Mouse (Mus musculus) thymus, adult 18-20 months (tissue): ENCODE measurements around the gene Gm17657.
"Not testable (repeated sequence)": the region's sequence is repeated elsewhere in the genome, so short reads cannot be mapped to it uniquely, and the experiment has no call there.

Experiments used
- DNase-seq, 2 experiments: peaks; one replicate each; pipeline ENCODE4 v3.0.0; 2022; ENCODE audit warnings: mixed read lengths in 2 of 2

The Gm17657 gene

DNA sequence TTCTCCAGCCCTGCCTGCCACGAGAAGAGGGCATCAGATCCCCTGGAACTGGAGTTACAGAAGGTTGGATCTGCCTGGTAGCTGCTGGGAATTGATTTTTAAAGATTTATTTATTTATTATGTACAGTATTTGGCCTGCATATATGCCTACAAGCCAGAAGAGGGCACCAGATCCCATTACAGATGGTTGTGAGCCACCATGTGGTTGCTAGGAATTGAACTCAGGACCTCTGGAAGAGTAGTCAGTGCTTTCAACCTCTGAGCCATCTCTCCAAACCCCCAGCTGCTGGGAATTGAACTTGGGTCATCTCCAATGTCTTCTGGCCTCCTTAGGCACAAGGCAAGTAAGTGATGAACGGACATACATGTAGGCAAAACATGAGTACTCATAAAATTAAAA lies 5.4 kb downstream of the Gm17657 start:
- DNase-seq, result no peak

GRCm38 (mm10) chr17:29542831-29543690 lies 6.4 kb downstream of the Gm17657 start:
- DNase-seq, result no peak

DNA sequence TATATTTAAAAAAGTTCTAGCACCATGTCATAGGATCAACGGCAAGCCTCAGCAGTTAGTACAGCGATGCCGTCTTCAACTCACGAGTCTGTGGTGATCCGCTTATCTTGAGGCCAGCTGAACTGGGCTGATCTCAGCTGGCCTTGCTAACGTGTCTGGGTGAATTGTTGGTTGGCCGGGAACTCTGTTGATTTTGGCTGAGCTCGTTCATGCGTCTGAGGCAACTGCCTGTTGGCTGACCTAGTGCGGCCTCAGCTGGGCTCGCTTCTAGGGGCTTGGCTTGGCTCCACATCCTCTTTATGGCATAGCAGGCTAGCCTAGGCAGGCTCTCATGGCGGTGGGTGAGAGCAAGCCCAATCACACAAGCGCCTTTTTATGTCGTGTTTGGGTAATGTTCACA lies 8.0 kb downstream of the Gm17657 start:
- DNase-seq, result no peak

DNA sequence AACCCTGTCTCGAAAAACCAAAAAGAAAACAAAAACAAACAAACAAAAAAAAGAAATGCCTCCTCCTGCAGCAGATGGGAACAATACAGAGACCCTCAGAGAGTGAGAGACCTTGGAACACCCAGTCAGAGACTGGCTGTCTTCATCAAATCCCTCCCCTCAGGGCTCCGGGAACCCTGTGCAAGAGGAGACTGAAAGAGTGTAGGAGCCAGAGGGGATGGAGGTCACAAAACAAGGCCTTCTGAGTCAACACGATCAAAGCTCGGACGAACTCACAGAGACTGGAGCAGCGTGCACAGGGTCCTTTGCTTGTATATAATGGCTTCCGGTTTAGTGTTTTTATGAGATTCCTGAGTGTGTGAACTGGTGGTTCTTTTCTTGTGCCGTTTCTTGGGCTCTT lies 9.0 kb downstream of the Gm17657 start:
- DNase-seq, result no peak

DNA sequence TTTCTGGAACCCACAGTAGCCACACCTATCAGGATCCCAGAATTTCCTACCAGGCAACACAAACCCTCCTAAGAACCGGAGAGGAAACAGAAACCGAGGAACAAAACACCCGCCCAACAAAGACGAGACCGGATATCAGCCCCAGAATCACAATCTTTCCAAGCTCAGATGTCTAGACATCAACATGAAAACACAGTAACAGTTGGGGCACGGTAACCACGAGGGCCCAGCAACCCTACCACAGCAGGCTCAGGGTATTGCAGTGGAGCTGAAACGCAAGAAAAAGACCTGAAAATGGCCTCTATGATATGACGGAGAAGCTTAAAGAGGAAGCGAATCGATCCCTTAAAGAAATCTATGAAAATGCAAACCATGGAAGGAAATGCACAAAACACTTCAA lies 15.6 kb downstream of the Gm17657 start:
- no peak for DNase-seq

DNA sequence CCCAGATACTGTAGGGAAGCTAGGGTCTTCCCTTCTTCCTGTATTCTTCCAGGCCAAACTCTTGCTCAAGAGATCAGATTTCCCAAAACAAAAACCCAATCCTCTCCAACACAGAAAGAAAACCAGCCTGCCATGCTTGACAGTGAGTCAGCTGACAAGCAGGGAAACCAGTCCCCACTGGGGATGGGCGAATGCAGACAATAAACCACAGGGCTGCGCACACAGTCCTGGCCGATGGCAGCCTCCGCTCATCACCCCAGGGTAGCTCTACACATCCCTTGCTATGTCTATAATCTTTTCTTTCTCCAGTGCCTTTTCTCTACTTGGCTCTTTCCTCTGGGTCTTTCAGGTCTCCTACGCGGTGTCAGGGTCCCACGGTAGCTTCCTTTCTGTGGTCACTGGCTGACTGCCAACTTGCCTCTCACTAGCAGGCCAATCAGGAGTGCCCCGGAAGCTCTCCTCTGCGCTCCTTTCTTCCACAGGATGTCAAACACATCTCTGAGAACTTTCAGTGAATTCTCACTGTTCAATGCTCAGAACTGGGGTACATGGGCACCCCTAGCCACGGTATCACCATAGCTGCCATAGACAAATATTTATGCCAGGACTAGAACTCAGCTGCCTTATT lies 17.6 kb downstream of the Gm17657 start:
- peak; percentile 67 to 79 for DNase-seq

GRCm38 (mm10) chr17:29531278-29531677 lies 18.2 kb downstream of the Gm17657 start:
- no peak for DNase-seq

GRCm38 (mm10) chr17:29530508-29530907 lies 18.9 kb downstream of the Gm17657 start:
- DNase-seq, result no peak

DNA sequence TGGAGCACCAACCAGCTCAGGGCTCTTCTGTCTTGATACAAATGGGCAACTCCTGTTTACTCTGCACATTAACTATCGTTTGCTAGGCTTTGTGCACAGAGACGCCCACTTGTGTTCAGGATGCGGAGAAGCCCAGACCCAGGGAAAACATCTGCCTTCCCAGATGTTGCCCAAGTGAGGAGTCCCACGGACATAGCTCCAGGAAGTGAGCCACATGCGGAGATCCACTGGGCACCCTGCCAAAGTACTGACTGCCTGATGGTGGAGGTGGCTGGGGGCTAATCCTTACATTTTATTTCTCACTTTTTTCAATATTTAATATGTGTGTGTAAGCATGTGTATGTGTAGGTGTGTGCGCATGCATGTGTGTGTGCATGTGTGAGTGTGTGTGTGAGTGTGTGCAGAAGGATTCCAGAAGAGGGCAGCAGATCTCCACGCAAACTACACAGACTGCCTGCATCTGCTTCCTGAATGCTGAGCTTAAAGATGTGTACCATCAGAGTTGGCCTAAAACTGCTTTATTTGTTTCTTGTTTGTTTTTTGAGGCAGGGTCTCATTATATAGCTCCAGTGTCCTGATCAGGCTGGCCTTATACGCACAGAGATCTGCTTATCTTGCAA lies 20.8 kb downstream of the Gm17657 start:
- no peak for DNase-seq

GRCm38 (mm10) chr17:29525613-29526012 lies 23.8 kb downstream of the Gm17657 start:
- DNase-seq, result no peak

GRCm38 (mm10) chr17:29519731-29520130 lies 29.7 kb downstream of the Gm17657 start:
- no peak for DNase-seq

DNA sequence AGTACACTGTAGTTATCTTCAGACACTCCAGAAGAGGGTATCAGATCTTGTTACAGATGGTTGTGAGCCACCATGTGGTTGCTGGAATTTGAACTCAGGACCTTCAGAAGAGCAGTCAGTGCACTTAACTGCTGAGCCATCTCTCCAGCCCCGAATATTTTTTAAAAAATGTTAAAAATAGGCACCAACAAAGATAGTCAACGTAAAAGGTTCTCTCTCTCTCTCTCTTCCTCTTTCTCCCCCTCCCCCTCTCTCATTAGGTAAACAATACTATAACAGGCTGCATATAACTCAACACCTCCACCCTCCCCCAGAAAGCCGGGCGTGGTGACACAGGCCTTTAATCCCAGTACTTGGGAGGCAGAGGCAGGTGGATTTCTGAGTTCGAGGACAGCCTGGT lies 30.8 kb downstream of the Gm17657 start:
- not testable (repeated sequence) for DNase-seq

- peak; percentile 39 to 53 for DNase-seq
Measured at GRCm38 (mm10) chr17:29514435-29514834, 35.0 kb downstream of the Gm17657 start.

GRCm38 (mm10) chr17:29513044-29513730 lies 36.3 kb downstream of the Gm17657 start:
- peak; percentile 49 to 59 for DNase-seq

GRCm38 (mm10) chr17:29510691-29511090 lies 38.7 kb downstream of the Gm17657 start:
- DNase-seq, result no peak

GRCm38 (mm10) chr17:29508927-29509608 lies 40.4 kb downstream of the Gm17657 start:
- no peak for DNase-seq

- DNase-seq, result no peak
Measured at GRCm38 (mm10) chr17:29503700-29504099, 45.7 kb downstream of the Gm17657 start.

DNA sequence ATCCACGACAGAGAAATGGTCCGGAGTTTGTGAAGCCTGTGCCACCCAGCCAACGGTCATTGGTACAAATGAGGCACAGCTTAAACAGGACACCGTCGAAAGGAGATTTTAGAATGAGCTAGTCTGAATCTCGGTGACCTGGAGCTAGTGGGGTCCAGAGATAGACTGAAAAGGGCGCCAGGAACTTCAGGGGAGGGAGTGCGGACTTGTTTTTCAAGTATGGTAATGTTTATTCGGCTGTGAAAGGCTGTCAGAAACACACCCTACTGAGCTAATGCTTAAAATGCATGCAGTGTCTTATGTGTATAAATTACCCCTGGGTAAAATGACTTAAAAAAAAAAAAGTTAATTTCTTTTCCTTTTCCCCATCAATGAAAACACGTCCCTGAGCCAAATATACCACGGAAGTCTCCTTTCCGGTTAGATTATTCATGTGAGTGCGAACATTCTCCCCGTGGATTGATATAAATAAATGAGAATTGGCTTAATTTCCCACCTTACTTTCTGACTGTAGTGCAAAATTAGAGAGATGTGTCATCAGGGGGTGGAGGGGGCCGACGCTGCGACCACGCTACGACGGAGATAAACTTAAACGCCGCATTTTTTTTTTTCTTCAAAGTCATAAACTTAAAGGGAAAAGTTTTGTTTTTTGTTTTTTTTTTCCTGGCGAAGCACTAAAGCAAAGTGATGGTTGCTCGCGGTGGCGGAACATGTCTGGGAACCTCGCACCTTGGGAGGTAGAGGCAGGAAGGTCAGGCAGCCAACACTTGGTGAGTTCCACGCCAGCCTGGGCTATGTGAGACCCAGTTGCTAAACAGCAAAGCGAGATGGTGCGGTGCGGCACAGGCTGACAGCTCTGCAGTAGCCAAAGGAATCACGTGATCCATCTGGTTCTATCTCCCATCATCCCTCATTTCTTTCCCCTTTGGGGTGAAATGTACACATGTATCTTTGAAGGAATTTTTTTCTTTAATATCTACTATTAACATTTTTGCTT lies 46.5 kb downstream of the Gm17657 start:
- DNase-seq, result no peak

DNA sequence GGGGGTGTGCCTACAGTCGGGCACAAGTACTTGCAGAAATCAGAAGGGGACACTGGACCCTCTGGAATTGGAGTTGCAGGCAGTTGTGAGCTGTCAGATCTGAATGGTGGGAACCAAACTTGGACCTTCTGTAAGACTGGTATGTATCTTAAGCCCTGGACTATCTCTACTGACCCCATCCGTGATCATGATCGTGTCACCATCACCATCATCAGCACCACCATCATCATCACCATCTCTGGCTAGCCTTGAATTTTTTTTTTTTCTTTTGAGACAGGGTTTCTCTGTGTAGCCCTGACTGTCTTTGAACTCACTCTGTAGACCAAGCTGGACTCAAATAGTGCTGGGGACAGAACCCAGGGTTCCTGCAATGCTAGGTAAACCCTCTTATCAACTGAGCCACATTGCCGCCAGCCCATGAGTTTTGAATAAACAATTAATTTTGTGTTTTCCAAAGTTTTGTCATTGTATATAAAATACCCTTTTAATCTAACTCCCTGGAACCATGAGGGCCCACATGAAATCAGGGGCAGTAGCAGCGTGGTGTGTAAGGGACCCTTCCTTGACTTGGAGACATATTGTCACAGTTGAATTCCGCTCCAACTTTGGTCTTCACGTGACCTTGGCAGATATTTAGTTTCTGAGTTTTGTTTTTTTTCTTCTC lies 47.3 kb downstream of the Gm17657 start:
- DNase-seq, result no peak

DNA sequence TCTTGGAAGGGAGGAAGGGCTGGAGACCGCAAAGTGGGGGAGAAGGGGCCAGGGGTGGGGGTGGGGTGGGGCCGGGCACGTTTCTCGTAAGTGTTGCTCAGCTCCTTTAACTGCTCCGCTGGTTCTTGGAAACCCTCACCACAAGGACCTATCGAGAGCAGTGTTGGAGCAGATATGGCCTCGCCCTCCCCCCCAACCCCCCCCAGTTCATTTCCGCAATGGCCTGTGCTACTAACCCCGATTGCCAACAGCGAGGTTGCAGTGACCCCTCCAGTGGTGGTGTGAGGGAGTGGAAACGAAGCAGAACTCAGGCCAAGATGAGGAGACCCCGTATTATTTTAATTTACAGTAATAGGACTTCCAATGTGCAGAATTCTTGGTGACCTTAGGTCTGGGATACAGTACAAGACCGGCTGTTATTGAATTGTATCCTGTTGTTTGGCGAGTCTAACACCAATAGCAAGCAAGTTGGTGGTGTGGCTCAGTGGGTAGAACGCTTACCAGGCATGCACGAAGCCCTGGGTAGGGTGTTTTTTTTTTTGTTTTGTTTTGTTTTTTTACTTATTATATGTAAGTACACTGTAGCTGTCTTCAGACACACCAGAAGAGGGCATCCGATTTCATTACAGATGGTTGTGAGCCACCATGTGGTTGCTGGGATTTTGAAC lies 48.5 kb downstream of the Gm17657 start:
- no peak for DNase-seq
